Mouse (Mus musculus) activated CD4-positive, CD25-positive, alpha-beta regulatory T cell, adult 9 weeks (primary cell): ENCODE data around the gene Nmur2. TPM values are rescaled to one million over a fixed set of nuclear protein-coding genes. Genes with fewer than 3 reads are reported as not detected.

Experiments used
- polyA plus RNA-seq: library from polyadenylated mRNA; unstranded; fragments of 100-300 nt; shearing (Covaris generic); gene quantifications from one replicate; pipeline ENCODE4 v1.2.1, GENCODE M21; 2017

Nmur2 gene
- not detected for polyA plus RNA-seq

DNA sequence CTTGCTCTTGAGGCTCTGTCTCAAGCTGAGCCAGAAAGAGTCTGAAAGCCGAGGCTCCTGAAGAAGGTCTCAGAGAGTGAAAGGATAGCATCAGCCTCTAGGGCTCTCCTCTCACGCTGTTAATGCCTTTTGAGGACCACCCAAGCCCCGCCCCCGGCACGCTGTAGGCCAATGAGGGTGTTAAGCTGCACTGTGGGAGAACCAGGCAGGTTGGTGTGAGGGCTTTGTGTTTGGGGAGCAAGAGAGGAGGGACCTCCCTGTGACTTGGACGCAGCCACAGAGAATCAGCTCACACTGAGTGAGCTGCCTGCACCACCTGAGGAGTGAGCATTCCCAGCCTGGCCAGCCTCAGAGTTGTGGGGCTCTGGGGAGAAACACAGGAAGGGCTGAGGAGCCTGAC, at the start of gene Nmur2:
Gene Nmur2 (minus strand): TSS at position 94 of the 400 bp plus-strand sequence.

